Mouse (Mus musculus) embryo, embryonic 10 days (tissue): ENCODE data around the gene 5730409E04Rik.
A peak's percentile ranks its signal among the peaks of the same experiment; 100 is the strongest.

Experiments used
- DNase-seq: peaks from one replicate; pipeline ENCODE4 v3.0.0-alpha.2; 2015; ENCODE audit warnings: low spot score

5730409E04Rik gene

GRCm38 (mm10) chr4:126636330-126636729 lies 26.7 kb downstream of the 5730409E04Rik start:
- no peak for DNase-seq

DNA sequence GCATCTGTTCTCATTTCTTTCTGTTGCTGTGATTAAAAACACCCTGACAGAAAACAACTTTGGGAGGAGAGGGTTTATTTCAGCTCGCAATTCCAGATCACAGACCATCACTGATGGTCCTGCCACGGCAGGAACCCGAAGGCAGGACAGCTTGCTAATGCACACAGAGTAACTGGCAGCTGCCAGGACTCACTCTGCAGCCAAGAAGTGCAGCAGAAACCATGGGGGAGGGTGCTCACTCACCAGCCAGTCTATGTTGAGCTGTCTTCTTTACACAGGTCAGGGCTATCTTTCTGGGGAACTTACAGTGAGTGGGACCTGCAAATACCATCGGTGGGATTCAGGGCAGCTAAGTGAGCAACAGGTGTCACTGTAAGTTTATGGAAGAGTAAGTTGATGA lies 27.8 kb downstream of the 5730409E04Rik start:
- DNase-seq: no peak

DNA sequence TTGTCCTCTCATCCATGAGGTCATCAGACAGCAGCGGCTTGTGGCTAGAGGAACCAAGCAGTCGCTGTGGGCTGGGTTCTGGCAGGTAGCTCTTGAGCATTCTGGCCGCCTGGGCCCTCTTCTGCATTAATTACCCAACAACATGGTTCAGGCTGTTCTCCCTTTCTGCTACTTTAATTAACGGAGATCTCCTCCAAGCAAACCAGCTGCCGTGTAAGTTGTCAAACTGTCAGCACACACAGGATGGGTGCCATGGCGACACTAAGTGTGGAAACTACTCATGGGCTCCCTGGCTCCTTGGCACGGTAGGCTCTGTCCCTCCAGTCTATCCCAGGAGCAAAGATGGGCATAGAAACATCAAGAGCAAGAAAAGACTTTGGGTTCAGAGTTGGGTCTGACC lies 29.7 kb downstream of the 5730409E04Rik start:
- DNase-seq: no peak

- DNase-seq: no peak
Observed at GRCm38 (mm10) chr4:126641901-126642300, 32.3 kb downstream of the 5730409E04Rik start.

DNA sequence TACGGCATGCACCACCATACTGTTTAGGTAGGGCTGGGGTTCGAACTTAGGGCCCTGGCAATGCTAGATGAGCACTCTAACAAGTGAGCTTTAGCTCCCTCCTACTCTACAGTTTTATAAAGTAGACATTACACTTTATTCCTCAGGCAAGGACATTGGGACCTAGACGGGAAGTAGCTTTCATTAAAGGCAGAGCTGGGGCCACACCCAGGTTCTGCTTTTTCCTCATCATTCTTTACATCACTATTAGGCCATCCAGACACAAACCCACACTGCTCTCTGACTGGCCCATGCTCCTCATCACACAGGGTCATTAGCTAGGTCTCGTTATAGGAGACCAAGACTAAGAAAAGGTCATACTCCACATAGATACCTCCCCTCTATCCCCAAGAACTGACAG lies 34.2 kb downstream of the 5730409E04Rik start:
- no peak for DNase-seq

DNA sequence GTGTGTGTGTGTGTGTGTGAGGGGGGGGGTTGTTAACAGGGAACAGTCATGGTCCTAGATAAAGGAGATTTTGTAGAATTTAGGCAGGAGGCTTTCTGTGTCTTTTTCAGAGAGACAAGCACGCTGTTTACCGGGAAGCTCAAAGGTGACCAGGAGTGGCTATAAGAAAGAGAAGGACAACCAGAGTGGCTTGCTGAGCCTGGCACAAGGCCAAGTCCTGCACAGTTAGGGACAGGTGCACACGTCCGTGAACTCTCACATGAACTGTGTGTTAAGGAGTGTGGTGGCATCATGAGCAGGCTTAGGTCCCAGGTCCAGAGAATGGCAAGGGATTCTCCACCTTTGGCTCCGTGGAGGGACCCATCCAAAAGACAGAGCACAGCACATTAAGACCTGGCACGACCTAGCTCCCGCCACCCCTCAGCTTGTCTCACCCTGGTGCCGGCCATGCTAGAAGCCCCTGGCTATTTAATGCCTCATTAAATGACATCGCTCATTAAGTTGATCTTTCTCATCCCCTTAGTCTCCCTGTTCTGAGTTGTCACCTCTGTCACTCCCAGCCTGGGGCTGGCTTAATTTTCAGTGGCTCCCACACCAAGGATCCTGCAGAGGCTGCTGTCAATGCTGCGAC lies 34.8 kb downstream of the 5730409E04Rik start:
- DNase-seq: no peak

- DNase-seq: no peak
Observed at GRCm38 (mm10) chr4:126647996-126648910, 38.6 kb downstream of the 5730409E04Rik start.

GRCm38 (mm10) chr4:126653148-126653547 lies 43.5 kb downstream of the 5730409E04Rik start:
- no peak for DNase-seq

DNA sequence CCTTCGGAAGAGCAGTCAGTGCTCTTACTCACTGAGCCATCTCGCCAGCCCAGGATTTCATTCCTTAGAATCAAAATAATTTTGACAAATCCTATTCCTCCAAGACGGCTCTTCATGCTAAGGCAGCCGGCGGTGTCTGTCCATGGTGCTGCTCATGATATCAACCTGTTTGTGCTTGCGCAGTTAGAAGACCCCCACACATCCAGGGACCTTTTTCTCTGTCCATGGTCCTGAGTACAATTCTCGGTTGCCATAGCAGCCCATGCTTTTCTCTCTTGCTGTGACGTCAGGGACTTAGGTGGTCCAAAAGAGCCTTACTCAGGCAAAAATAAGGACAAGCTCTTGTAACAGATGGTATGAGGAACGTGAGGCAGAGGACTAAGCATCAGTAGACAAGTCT lies 45.7 kb downstream of the 5730409E04Rik start:
- DNase-seq: peak; percentile 92

GRCm38 (mm10) chr4:126661249-126661648 lies 51.6 kb downstream of the 5730409E04Rik start:
- no peak for DNase-seq
